Mouse (Mus musculus): ENCODE measurements around the gene Izumo2.
A peak's percentile ranks its signal among the peaks of the same experiment; 100 is the strongest.

The Izumo2 gene

GRCm38 (mm10) chr7:44708574-44708973 is at the start of gene Izumo2:
TSS of gene Izumo2 (plus strand) at chr7:44708742.
- DNase-seq (ENCODE audit: low spot score), result no peak

GRCm38 (mm10) chr7:44661219-44661618 is 47.3 kb upstream of the Izumo2 start:
- DNase-seq (ENCODE audit: low spot score), result no peak

GRCm38 (mm10) chr7:44662168-44662567 is 46.4 kb upstream of the Izumo2 start:
- peak; percentile 70 for DNase-seq (ENCODE audit: low spot score)

GRCm38 (mm10) chr7:44662569-44662968 is 46.0 kb upstream of the Izumo2 start:
- no peak for DNase-seq (ENCODE audit: low spot score)

GRCm38 (mm10) chr7:44663546-44663945 is 45.0 kb upstream of the Izumo2 start:
- DNase-seq (ENCODE audit: low spot score), result no peak

- DNase-seq (ENCODE audit: low spot score), result no peak
These were observed 43.8 kb upstream of the Izumo2 start for GRCm38 (mm10) chr7:44664731-44665130.

GRCm38 (mm10) chr7:44666462-44666861 is 42.1 kb upstream of the Izumo2 start:
- DNase-seq (ENCODE audit: low spot score), result no peak

- no peak for DNase-seq (ENCODE audit: low spot score)
These were observed 40.4 kb upstream of the Izumo2 start for GRCm38 (mm10) chr7:44667996-44668738.

GRCm38 (mm10) chr7:44669103-44669502 is 39.4 kb upstream of the Izumo2 start:
- peak; percentile 38 for DNase-seq (ENCODE audit: low spot score)

GRCm38 (mm10) chr7:44670803-44671202 is 37.7 kb upstream of the Izumo2 start, which contains the start of gene Myh14:
TSS of gene Myh14 (minus strand) at chr7:44670843.
- DNase-seq (ENCODE audit: low spot score), result peak; percentile 70

GRCm38 (mm10) chr7:44672193-44672592 is 36.3 kb upstream of the Izumo2 start:
- DNase-seq (ENCODE audit: low spot score), result no peak

GRCm38 (mm10) chr7:44674511-44674910 is 34.0 kb upstream of the Izumo2 start:
- no peak for DNase-seq (ENCODE audit: low spot score)

GRCm38 (mm10) chr7:44675171-44675570 is 33.4 kb upstream of the Izumo2 start:
- no peak for DNase-seq (ENCODE audit: low spot score)

GRCm38 (mm10) chr7:44676126-44676525 is 32.4 kb upstream of the Izumo2 start:
- DNase-seq (ENCODE audit: low spot score), result no peak

GRCm38 (mm10) chr7:44676611-44677010 is 31.9 kb upstream of the Izumo2 start:
- no peak for DNase-seq (ENCODE audit: low spot score)

GRCm38 (mm10) chr7:44683656-44684055 is 24.9 kb upstream of the Izumo2 start:
- DNase-seq (ENCODE audit: low spot score), result no peak

- no peak for DNase-seq (ENCODE audit: low spot score)
These were observed 22.8 kb upstream of the Izumo2 start for GRCm38 (mm10) chr7:44685531-44686402.

- DNase-seq (ENCODE audit: low spot score), result no peak
These were observed 19.7 kb upstream of the Izumo2 start for GRCm38 (mm10) chr7:44688890-44689289.

GRCm38 (mm10) chr7:44689331-44689730 is 19.2 kb upstream of the Izumo2 start:
- no peak for DNase-seq (ENCODE audit: low spot score)

- no peak for DNase-seq (ENCODE audit: low spot score)
These were observed 14.9 kb upstream of the Izumo2 start for GRCm38 (mm10) chr7:44693427-44694175.

GRCm38 (mm10) chr7:44695223-44695622 is 13.3 kb upstream of the Izumo2 start:
- no peak for DNase-seq (ENCODE audit: low spot score)

GRCm38 (mm10) chr7:44697191-44697710 is 11.3 kb upstream of the Izumo2 start:
- DNase-seq (ENCODE audit: low spot score), result peak; percentile 33
